Mouse (Mus musculus) CD4-positive, CD25-positive, alpha-beta regulatory T cell, adult 4 months (primary cell): ENCODE data around the gene Ptpra. TPM values are rescaled to one million over a fixed set of nuclear protein-coding genes. Genes with fewer than 3 reads are reported as not detected.

Experiments used
- ATAC-seq: one replicate; pipeline ENCODE4 v1.8.0; 2017
- polyA plus RNA-seq, 2 experiments: library from polyadenylated mRNA; unstranded; fragments of 100-300 nt; shearing (Covaris generic); gene quantifications; one replicate each; pipeline ENCODE4 v1.2.1; 2017

Ptpra gene
- polyA plus RNA-seq, 2 experiments from 2014 or later, result 62.5 to 63.1 TPM

DNA sequence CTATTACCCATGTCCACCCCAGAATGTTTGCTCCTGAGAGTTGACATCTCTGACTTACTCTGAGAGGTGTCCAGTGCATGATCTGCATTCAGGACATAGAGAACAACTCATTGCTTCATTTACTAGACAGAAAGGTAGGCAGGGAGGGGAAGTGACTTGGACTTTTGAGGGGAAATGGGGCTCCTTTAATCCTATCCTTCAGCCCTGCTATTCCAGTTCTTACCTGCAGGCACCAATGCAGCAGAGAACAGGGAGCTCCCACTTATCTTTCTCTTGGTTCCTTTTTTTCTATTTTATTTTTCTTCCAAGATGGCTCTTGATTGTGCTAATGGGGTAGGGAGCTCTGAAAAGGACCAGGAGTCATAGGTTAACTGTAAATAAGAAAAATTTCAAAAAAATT, 1.6 kb upstream of the Ptpra start:
- no peak for ATAC-seq

GRCm38 (mm10) chr2:130449021-130449793, 871 bp upstream of the Ptpra start:
- ATAC-seq, result peak; percentile 0

GRCm38 (mm10) chr2:130450434-130450796, 337 bp downstream of the Ptpra start:
- ATAC-seq, result peak; percentile 71

DNA sequence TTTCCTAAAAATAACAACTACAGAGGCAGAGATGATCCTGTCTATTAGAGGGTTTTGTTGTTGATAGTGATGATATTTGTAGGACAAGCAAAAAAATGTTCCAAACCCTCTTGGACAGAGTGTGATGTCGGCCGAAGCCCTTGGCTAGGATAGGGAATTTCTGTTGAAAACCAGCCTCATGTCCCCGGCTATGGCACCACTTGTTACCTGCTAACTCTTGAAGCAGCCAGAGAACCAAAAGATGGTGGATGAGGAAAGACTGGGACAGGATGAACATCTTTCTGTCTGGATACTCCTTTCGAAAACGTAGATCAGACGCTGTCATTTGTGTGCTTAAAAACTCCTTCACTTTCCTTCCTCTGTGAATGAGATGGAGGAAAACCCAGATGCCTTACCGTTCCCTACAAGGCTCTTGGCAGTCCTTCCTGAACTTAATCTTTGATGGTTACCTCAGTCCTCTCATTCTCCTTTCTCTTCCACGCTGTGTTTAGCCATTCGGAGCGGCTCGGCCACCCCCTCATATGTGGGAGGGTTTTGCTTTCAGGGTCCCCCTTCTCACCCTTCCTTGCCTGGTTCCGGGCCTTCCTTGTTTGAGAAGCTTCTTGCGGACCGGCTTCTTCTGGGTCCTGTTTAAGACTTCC, 1.1 kb downstream of the Ptpra start:
- ATAC-seq, result no peak

- ATAC-seq, result no peak
Observed at GRCm38 (mm10) chr2:130451727-130452090, 1.6 kb downstream of the Ptpra start.

DNA sequence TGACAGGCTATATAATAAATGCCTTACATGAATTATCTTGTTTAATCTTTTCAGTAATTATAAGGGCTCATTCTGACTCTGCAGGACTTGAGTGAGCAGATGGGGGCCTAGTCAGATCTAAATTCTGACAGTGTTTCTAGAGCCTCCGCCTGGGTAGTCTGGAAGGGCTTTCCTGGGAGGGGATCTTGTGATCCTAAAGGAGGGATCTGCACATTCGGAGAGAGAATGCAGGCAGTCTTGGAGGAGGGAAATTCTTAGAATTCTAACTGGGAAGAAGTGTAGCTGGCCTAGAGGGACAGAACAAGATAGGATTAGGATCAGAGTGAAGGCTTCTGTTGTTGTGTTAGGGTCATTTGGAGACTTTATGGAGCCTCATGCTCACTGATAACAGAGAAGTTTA, 2.2 kb downstream of the Ptpra start:
- no peak for ATAC-seq

DNA sequence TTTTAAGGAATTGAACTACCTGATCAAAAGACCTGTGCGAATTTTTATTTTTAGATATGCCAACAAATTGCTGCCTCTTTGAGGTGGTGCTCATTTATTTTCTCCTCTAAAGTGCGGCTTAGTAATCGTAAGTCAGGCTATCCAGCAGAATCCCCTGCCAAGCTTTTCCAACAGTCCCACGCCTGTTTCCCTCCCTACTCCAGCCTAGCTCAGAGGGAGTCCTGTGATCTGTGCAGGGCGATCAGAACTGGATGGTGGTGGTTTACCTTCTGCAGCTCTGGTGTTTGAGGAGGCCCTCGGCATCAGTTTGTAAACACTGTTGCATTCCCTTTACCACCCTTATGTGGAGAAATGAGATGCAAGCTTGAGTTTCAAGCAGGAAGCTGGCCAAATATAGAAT, 3.3 kb downstream of the Ptpra start:
- no peak for ATAC-seq

GRCm38 (mm10) chr2:130454748-130455370, 4.8 kb downstream of the Ptpra start:
- no peak for ATAC-seq

DNA sequence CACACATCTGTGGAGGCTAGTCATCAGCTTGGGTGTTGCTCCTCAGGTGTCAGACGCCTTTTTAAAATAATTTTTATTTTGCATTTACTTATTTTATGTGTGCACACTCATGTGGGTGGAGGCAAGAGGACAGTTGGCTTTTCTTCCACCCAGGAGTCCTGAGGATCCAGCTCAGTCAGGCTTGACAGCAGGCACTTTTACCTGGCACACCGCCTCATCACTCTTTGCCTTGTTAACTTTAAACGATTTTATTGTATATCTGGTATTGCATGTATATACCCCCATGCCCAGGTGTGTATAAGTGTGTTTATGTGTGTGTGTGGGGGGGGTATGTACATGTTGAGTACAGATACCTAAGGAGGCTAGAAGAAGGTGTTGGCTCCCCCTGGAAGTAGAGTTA, 7.8 kb downstream of the Ptpra start:
- no peak for ATAC-seq

DNA sequence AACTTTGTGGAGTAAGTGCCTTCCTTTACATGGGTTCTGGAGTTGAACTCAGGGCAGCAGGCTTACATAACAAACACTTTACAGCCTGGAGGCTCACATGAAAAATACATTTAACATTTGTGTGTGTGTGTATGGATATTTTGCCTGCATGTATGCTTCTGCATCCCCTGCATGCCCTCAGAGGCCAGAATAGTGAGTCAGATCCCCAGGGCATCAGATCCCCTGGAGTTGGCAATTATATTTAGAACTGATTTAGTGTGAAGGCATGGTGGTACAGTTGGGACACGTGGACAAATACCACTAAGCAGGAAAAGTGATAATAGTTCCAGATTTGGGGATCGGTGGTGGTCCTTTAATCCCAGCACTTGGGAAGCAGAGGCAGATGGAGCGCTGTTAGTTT, 9.5 kb downstream of the Ptpra start:
- no peak for ATAC-seq

- no peak for ATAC-seq
Observed at GRCm38 (mm10) chr2:130461287-130462071, 11.4 kb downstream of the Ptpra start.

- ATAC-seq, result no peak
Observed at GRCm38 (mm10) chr2:130466438-130466837, 16.4 kb downstream of the Ptpra start.

GRCm38 (mm10) chr2:130469366-130469765, 19.3 kb downstream of the Ptpra start:
- ATAC-seq, result no peak

- ATAC-seq, result no peak
Observed at GRCm38 (mm10) chr2:130469935-130470334, 19.9 kb downstream of the Ptpra start.

DNA sequence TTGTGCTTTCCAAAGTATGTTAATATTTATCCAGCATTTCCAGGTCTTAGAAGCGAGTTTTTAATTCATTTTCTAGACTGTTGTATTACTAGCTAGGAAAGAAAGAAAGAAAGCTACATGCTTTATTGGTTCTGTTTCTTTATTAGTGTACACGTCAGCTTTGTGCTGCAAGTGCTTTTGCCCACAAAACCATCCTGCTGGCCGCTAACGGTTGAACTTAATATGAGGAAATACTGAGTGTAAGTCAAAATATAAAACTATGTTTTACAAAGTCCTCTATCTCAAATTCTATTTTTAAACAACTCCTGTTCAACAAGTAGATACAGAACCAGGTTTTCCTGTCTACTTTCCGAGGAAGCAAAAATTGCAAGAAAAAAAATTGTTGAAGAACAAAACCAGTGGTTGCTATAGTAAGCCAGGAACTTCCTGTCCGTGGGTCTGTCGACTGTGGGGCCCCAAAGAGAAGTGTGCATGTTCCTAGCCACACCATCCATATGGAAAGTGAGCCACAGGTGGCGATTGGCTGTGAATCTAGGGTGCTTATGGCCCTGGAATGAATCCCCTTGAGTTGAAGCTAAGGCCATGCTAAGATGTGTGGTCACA, 22.9 kb downstream of the Ptpra start:
- ATAC-seq, result no peak

GRCm38 (mm10) chr2:130475764-130476163, 25.7 kb downstream of the Ptpra start:
- ATAC-seq, result no peak

GRCm38 (mm10) chr2:130476666-130477297, 26.7 kb downstream of the Ptpra start:
- ATAC-seq, result no peak

GRCm38 (mm10) chr2:130482177-130482576, 32.1 kb downstream of the Ptpra start:
- no peak for ATAC-seq

DNA sequence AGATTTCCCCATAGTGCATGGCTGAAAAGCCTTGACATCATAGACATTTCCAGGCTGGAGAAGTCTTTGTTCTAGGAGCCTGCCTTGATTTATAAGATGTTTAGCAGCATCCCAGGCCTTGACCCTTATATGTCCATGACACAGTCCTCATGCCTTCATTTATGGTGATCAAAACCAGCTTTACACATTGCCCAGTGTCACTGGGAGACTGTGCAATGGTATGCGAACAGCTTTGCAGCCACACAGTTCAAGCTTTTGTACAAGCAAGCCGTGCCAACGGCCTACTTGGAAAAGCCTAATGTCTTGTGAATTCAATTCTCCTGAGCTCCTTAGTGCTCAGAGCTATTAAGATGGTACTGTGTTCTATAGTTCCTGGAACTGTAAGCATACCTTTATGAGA, 32.6 kb downstream of the Ptpra start:
- ATAC-seq, result no peak

- no peak for ATAC-seq
Observed at GRCm38 (mm10) chr2:130484206-130484605, 34.1 kb downstream of the Ptpra start.

- no peak for ATAC-seq
Observed at GRCm38 (mm10) chr2:130488002-130488401, 37.9 kb downstream of the Ptpra start.

- ATAC-seq, result no peak
Observed at GRCm38 (mm10) chr2:130488600-130488999, 38.5 kb downstream of the Ptpra start.
